Mouse (Mus musculus) adrenal gland (tissue): Measurements from ENCODE around the gene Sh3gl1.

ENCODE experiments used
- intact Hi-C: fragments of 180-260 bp; cut with DNase I; formaldehyde crosslinking; loops from one replicate; pipeline ENCODE4 v1.15.1; 2025

The Sh3gl1 gene

GRCm38 (mm10) chr17:55999794-56000499 is 36.5 kb downstream of the Sh3gl1 start:
- intact Hi-C loops = no loop called here

- intact Hi-C loops = no loop called here
These were observed 40.4 kb downstream of the Sh3gl1 start for GRCm38 (mm10) chr17:55996007-55996406.

- intact Hi-C loops = no loop called here
These were observed 46.0 kb downstream of the Sh3gl1 start for GRCm38 (mm10) chr17:55990278-55990898.

GRCm38 (mm10) chr17:55986030-55986961 is 50.1 kb downstream of the Sh3gl1 start, which contains the start of gene Fsd1:
Gene Fsd1, plus strand, starts transcription at chr17:55986509.
- intact Hi-C loops = no loop called here

- intact Hi-C loops = loop anchor here (2.0 kb wide), 1 partner anchor 32 kb away; no protein-coding TSS in a partner anchor
These were observed 59.1 kb downstream of the Sh3gl1 start for GRCm38 (mm10) chr17:55977301-55977700.

- intact Hi-C loops = loop anchor here (2.0 kb wide), 1 partner anchor 32 kb away; no protein-coding TSS in a partner anchor
These were observed 60.1 kb downstream of the Sh3gl1 start for GRCm38 (mm10) chr17:55976255-55976862.

GRCm38 (mm10) chr17:55971453-55971852 is 65.0 kb downstream of the Sh3gl1 start:
- intact Hi-C loops = no loop called here

- intact Hi-C loops = no loop called here
These were observed 66.2 kb downstream of the Sh3gl1 start, which contains the start of gene Shd for GRCm38 (mm10) chr17:55969966-55970891. Gene Shd, plus strand, starts transcription at chr17:55970467.

- intact Hi-C loops = no loop called here
These were observed 66.9 kb downstream of the Sh3gl1 start for GRCm38 (mm10) chr17:55969560-55969959.

GRCm38 (mm10) chr17:55968210-55968609 is 68.2 kb downstream of the Sh3gl1 start:
- intact Hi-C loops = no loop called here

GRCm38 (mm10) chr17:55967186-55967585 is 69.2 kb downstream of the Sh3gl1 start:
- intact Hi-C loops = no loop called here
